Mouse (Mus musculus): Measurements from ENCODE around the gene Tlx1.

- TF ChIP-seq CTCF (IDR thresholded peaks at IDR 0.05; ENCODE audit: control insufficient read depth, insufficient read depth, low read length) (no peak), POLR2A (IDR thresholded peaks at IDR 0.05; ENCODE audit: borderline replicate concordance, control insufficient read depth, low read depth, low read length) (no peak)
These were observed at the start of gene Tlx1 for GRCm38 (mm10) chr19:45150490-45151181.
